ENCODE assay signal across 18 mouse cellular contexts in genomic region chr12:15830750-15831149, GRCm38 (mm10).
"Had no signal": no experiment of that assay in that cellular context is flagged by ENCODE, and none has a peak within 500 bp of the region (broad histone marks: within the 10 kb centered on the region; RNA-seq: fewer than 3 reads in every experiment).

No protein-coding gene starts in this region.

- H3K27ac ChIP-seq: midbrain, embryonic 10.5 days; midbrain, embryonic 12.5 days; neural tube, embryonic 13.5 days; neural tube, embryonic 15.5 days had no signal

- H3K36me3 ChIP-seq: midbrain, embryonic 10.5 days; midbrain, embryonic 12.5 days; neural tube, embryonic 13.5 days; neural tube, embryonic 15.5 days had no signal

- H3K4me1 ChIP-seq: midbrain, embryonic 10.5 days; midbrain, embryonic 12.5 days; neural tube, embryonic 13.5 days; neural tube, embryonic 15.5 days had no signal

- H3K4me2 ChIP-seq: lung, embryonic 14.5 days; midbrain, embryonic 12.5 days; neural tube, embryonic 13.5 days; neural tube, embryonic 15.5 days had no signal

- H3K9me3 ChIP-seq: midbrain, embryonic 10.5 days; midbrain, embryonic 12.5 days; neural tube, embryonic 13.5 days; neural tube, embryonic 15.5 days had no signal

- H3K9ac ChIP-seq: lung, embryonic 14.5 days; midbrain, embryonic 12.5 days; neural tube, embryonic 13.5 days; neural tube, embryonic 15.5 days had no signal

- DNase-seq: lung, embryonic 14.5 days; lung, postnatal 10 days; lung, postnatal 4 days; midbrain, embryonic 14.5 days; retina, postnatal 1 day; right cerebral cortex, adult 18-20 months; right cerebral cortex, postnatal 25 days; right cerebral cortex, postnatal 4 days; spleen, adult 18-20 months; thymus, adult 18-20 months; thymus, postnatal 14 days; thymus, postnatal 36 days had no signal

- H3K4me3 ChIP-seq: midbrain, embryonic 10.5 days; midbrain, embryonic 12.5 days; myocyte; neural tube, embryonic 13.5 days; neural tube, embryonic 15.5 days had no signal

- H3K27me3 ChIP-seq: midbrain, embryonic 12.5 days; neural tube, embryonic 13.5 days; neural tube, embryonic 15.5 days had no signal

- ATAC-seq: midbrain, embryonic 16.5 days had no signal
